Mouse (Mus musculus) lung, embryonic 14.5 days (tissue): ENCODE measurements at regions not wholly inside any gene's neighbourhood (a gene's known extent, or its start where the extent isn't known, plus 50 kb on each side); places are given as distances from the start of the nearest gene placed in this dataset.

Experiments
- ATAC-seq: fragments of 200-750 bp; cut with Nextera tagmentation; 2 replicates; pipeline ENCODE4 v1.8.0; 2017; ENCODE audit warnings: mild to moderate bottlenecking, moderate TSS enrichment, moderate library complexity; ENCODE audit not compliant: insufficient read depth
- DNase-seq: peaks from one replicate; pipeline ENCODE4 v3.0.0-alpha.2; 2015
- H3K27ac ChIP-seq: fragments of 300-500 bp; sonication (generic); 2 replicates; pipeline ENCODE4 v1.5.1; 2014; ENCODE audit warnings: low read depth, mild to moderate bottlenecking, moderate library complexity
- H3K27me3 ChIP-seq: fragments of 300-500 bp; sonication (generic); 2 replicates; pipeline ENCODE4 v1.6.1; 2014; ENCODE audit warnings: low read length, control low read depth; ENCODE audit not compliant: insufficient read depth
- H3K36me3 ChIP-seq: fragments of 300-500 bp; sonication (generic); 2 replicates; pipeline ENCODE4 v1.6.1; 2014; ENCODE audit warnings: control low read depth; ENCODE audit not compliant: insufficient read depth
- H3K4me1 ChIP-seq: fragments of 300-500 bp; sonication (generic); 2 replicates; pipeline ENCODE4 v1.6.1; 2014; ENCODE audit warnings: antibody characterized with exemption, control low read depth; ENCODE audit not compliant: insufficient read depth
- H3K4me2 ChIP-seq: fragments of 300-500 bp; sonication (generic); 2 replicates; pipeline ENCODE4 v1.6.1; 2014; ENCODE audit warnings: mild to moderate bottlenecking
- H3K4me3 ChIP-seq: fragments of 300-500 bp; sonication (generic); 2 replicates; pipeline ENCODE4 v1.5.1; 2014; ENCODE audit warnings: low read depth, low read length
- H3K9ac ChIP-seq: fragments of 300-500 bp; sonication (generic); 2 replicates; pipeline ENCODE4 v1.6.1; 2014
- H3K9me3 ChIP-seq: fragments of 300-500 bp; sonication (generic); 2 replicates; pipeline ENCODE4 v1.6.1; 2016; ENCODE audit warnings: low read depth, low read length, control low read depth
- CTCF ChIP-seq: IDR thresholded peaks from 2 replicates; pipeline ENCODE4 v1.5.1; 2016; ENCODE audit warnings: antibody characterized with exemption, low read depth
- WGBS: fragments of 180-500 bp; shearing (Covaris S2); extraction: QIAGEN DNeasy Blood & Tissue Kit; methylation state at CpG from one replicate; pipeline ENCODE4 v1.1.7; 2014; 5-methylcytosine and 5-hydroxymethylcytosine counted together

- no peak for TF ChIP-seq CTCF
- H3K27ac ChIP-seq, result no peak overlapping the region
- H3K4me2 ChIP-seq, result no peak overlapping the region
- no peaks in the 10 kb centered on the region for H3K27me3 ChIP-seq
- H3K4me3 ChIP-seq, result no peak overlapping the region
- no peaks in the 10 kb centered on the region for H3K36me3 ChIP-seq
- no peaks in the 10 kb centered on the region for H3K9me3 ChIP-seq
- ATAC-seq (no peak), DNase-seq (no peak)
- 71% methylated on average over 2 of the region's 2 CpGs for WGBS
- H3K4me1 ChIP-seq, result no peaks in the 10 kb centered on the region
- H3K9ac ChIP-seq, result no peak overlapping the region
Measured at GRCm38 (mm10) chr6:81173018-81173417, 750.5 kb upstream of the Gcfc2 start.

DNA sequence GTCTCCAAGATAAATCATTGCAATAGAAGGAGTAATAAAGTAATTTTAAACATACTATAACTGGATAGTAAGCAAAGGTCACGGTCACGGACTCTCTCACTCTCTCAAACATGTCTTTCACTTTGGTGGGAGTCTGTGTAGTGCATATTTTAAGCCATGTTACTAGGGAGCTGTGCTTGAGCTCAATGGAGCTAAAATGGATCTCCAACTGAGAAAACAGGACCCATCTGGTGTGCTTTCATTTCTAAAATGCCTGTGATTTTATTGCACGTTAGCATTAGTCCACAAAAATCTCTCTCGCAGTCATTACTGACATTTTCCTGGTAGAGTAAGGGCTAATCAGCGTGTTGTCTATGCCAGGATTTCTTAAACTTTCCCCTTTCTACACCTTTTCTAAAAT lies 733.3 kb upstream of the Gcfc2 start:
- H3K4me1 ChIP-seq, result no peaks in the 10 kb centered on the region
- TF ChIP-seq CTCF, result no peak
- no peak for ATAC-seq

DNA sequence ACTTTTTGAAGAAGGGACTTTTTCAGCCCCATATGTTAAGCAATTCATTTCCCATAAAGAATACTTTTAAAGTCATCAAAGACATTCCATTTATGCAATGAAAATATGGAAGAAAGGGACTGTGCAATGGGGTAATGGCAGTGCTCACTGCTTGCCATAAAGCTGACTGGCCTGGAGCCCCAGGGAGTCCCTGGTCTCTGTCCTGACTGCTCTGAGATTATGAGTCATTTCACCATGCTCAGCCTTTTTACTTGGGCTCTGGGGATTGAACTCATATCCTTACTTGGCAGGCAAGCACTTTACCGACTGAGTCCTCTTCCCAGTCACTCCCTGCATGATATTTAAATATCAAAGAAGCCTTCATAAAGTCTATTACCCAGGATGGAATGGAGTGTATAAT lies 712.9 kb upstream of the Gcfc2 start:
- ATAC-seq (no peak), DNase-seq (no peak)
- H3K4me1 ChIP-seq, result no peaks in the 10 kb centered on the region
- no peak overlapping the region for H3K27ac ChIP-seq
- H3K9ac ChIP-seq, result no peak overlapping the region
- no peaks in the 10 kb centered on the region for H3K36me3 ChIP-seq
- 54% methylated on average over 1 of the region's 1 CpGs for WGBS
- no peak overlapping the region for H3K4me2 ChIP-seq
- H3K9me3 ChIP-seq, result no peaks in the 10 kb centered on the region
- no peaks in the 10 kb centered on the region for H3K27me3 ChIP-seq
- no peak overlapping the region for H3K4me3 ChIP-seq
- TF ChIP-seq CTCF, result no peak

More for the DNA sequence above, 733.3 kb upstream of the Gcfc2 start:
- Histone ChIP-seq H3K27ac (no peak overlapping the region), H3K4me2 (no peak overlapping the region), H3K36me3 (no peaks in the 10 kb centered on the region), H3K9ac (no peak overlapping the region), H3K4me3 (no peak overlapping the region), H3K27me3 (no peaks in the 10 kb centered on the region), H3K9me3 (no peaks in the 10 kb centered on the region)
- WGBS, result 87% methylated on average over 5 of the region's 5 CpGs
- DNase-seq, result no peak

DNA sequence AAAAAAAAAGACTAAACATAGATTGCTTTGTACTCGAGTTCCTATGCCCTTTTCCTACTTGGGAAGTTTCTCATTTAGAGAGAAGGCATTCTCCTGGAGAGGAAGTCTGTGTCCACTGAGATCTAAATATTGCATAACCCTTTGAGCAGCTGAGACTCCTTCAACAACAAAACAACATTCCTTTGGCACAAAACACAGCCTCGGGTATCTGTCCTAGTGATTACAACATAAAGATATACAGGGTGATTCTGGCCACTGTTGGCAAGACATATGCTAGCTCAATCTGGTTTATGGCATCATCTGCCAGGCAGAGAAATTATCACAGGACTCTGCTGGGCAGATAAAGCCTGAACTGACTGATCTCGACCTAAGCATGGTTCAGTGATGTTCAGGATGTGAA lies 692.7 kb upstream of the Gcfc2 start:
- ATAC-seq (peak; percentile 93; the same call in 1 of the 2 replicates), DNase-seq (peak; percentile 66)
- Histone ChIP-seq H3K4me2 (no peak overlapping the region), H3K27ac (no peak overlapping the region), H3K4me3 (no peak overlapping the region), H3K9ac (no peak overlapping the region), H3K9me3 (no peaks in the 10 kb centered on the region), H3K36me3 (no peaks in the 10 kb centered on the region), H3K27me3 (no peaks in the 10 kb centered on the region), H3K4me1 (no peaks in the 10 kb centered on the region)
- no peak for TF ChIP-seq CTCF
- WGBS, result 40% methylated on average over 3 of the region's 3 CpGs

DNA sequence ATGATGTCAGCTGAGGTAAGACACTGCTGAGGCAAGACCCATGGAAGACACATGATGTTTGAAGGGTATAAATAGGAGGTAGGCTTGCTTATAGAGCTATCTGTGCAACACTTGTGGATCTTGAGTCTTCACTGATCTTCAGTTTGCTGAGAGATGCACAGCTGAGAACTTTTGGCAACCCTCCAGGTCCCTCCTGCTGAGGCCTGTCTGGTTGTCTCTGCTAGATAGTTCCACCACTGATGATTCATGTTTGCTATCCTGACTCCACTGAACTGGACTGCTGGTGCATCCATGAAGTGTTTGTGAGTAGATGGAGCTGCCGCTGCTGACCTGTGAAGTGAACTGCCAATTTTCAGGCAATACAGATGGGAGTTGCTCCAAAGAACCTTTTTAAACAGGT lies 663.6 kb upstream of the Gcfc2 start:
- Histone ChIP-seq H3K36me3 (no peaks in the 10 kb centered on the region), H3K27ac (no peak overlapping the region), H3K9ac (no peak overlapping the region), H3K4me1 (no peaks in the 10 kb centered on the region), H3K4me3 (no peak overlapping the region), H3K4me2 (no peak overlapping the region), H3K27me3 (no peaks in the 10 kb centered on the region), H3K9me3 (no peaks in the 10 kb centered on the region)
- DNase-seq (peak; percentile 69), ATAC-seq (peak; percentile 74; the same call in 1 of the 2 replicates)
- 75% methylated on average over 1 of the region's 1 CpGs for WGBS
- TF ChIP-seq CTCF, result no peak
